Mouse (Mus musculus): ENCODE measurements around the gene Sft2d1.

DNA sequence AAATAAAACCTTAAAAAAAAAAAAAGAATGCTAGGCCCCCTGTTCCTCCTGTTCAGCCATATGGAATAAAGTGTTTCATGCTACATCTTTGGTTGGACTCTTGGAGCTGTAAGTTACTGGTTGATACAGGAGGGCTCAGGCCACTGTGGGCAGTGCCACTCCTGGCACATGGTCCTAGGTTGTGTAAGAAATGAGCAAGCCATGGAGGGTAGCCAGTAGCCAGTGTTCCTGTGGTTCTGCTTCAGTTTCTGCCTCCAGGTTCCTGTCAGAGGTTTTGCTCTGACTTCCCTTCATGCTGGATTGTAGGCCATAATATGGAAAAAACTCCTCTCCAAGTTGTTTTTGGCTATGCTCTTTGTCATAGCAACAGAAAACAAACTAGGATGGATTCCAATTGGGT, 20.2 kb upstream of the Sft2d1 start:
- no peak for TF ChIP-seq POLR2A (IDR thresholded peaks at IDR 0.05; ENCODE audit: insufficient read length, low read depth)
- no peak for TF ChIP-seq USF1 (IDR thresholded peaks at IDR 0.05; ENCODE audit: low read depth)
- no peak for TF ChIP-seq CEBPB (IDR thresholded peaks at IDR 0.05; ENCODE audit: insufficient read depth, poor library complexity, severe bottlenecking)
- no peak for TF ChIP-seq MAX (IDR thresholded peaks at IDR 0.05; ENCODE audit: low read depth)

Measured in myocyte (in vitro differentiated cells).